Mouse (Mus musculus) adrenal gland, postnatal 4 days (tissue): ENCODE measurements around the gene Ddx23. TPM values are rescaled to one million over a fixed set of nuclear protein-coding genes. Genes with fewer than 3 reads are reported as not detected.
A peak's percentile ranks its signal among the peaks of the same experiment; 100 is the strongest.

Experiments
- DNase-seq, 2 experiments: peaks; one replicate each; pipeline ENCODE4 v3.0.0; 2021 to 2022; ENCODE audit warnings: low spot score in 2 of 2, mixed read lengths in 2 of 2
- total RNA-seq, 2 experiments: library from RNA; stranded (reverse); gene quantifications; 2 replicates each; pipeline ENCODE4 v1.2.3; 2021

The Ddx23 gene
- total RNA-seq, 2 experiments from 2014 or later: 76.4 to 85.9 TPM

- no peak for DNase-seq
Measured at GRCm38 (mm10) chr15:98633822-98634470, 28.7 kb downstream of the Ddx23 start.

GRCm38 (mm10) chr15:98632921-98633320 is 29.8 kb downstream of the Ddx23 start:
- no peak for DNase-seq

GRCm38 (mm10) chr15:98632107-98632744 is 30.5 kb downstream of the Ddx23 start:
- peak in 1 of 2 experiments; percentile 45 for DNase-seq

- peak; percentile 54 to 57 for DNase-seq
Measured at GRCm38 (mm10) chr15:98631493-98631892, 31.2 kb downstream of the Ddx23 start.

GRCm38 (mm10) chr15:98630540-98630939 is 32.2 kb downstream of the Ddx23 start, which contains the start of gene Cacnb3:
Gene Cacnb3, plus strand, starts transcription at chr15:98630840.
- no peak for DNase-seq

- DNase-seq: no peak
Measured at GRCm38 (mm10) chr15:98629464-98629863, 33.2 kb downstream of the Ddx23 start.

GRCm38 (mm10) chr15:98628589-98629254 is 34.0 kb downstream of the Ddx23 start:
- DNase-seq: no peak

- no peak for DNase-seq
Measured at GRCm38 (mm10) chr15:98626487-98627212, 36.0 kb downstream of the Ddx23 start.

- DNase-seq: no peak
Measured at GRCm38 (mm10) chr15:98626078-98626477, 36.6 kb downstream of the Ddx23 start.

GRCm38 (mm10) chr15:98623361-98623821 is 39.3 kb downstream of the Ddx23 start:
- DNase-seq: no peak

GRCm38 (mm10) chr15:98622721-98623120 is 40.0 kb downstream of the Ddx23 start:
- no peak for DNase-seq

GRCm38 (mm10) chr15:98622199-98622598 is 40.5 kb downstream of the Ddx23 start:
- no peak for DNase-seq

GRCm38 (mm10) chr15:98617176-98617537 is 45.5 kb downstream of the Ddx23 start:
- DNase-seq: peak; percentile 54 to 75

- no peak for DNase-seq
Measured at GRCm38 (mm10) chr15:98616362-98617175, 46.1 kb downstream of the Ddx23 start.

- DNase-seq: no peak
Measured at GRCm38 (mm10) chr15:98615751-98616150, 46.9 kb downstream of the Ddx23 start.

- DNase-seq: no peak
Measured at GRCm38 (mm10) chr15:98614971-98615370, 47.7 kb downstream of the Ddx23 start.

GRCm38 (mm10) chr15:98614551-98614950 is 48.1 kb downstream of the Ddx23 start:
- no peak for DNase-seq

- no peak for DNase-seq
Measured at GRCm38 (mm10) chr15:98612229-98612628, 50.5 kb downstream of the Ddx23 start.

GRCm38 (mm10) chr15:98610131-98610633 is 52.5 kb downstream of the Ddx23 start:
- no peak for DNase-seq

- DNase-seq: peak; percentile 48 to 72
Measured at GRCm38 (mm10) chr15:98609331-98610130, 53.2 kb downstream of the Ddx23 start, which contains the start of gene Adcy6. Gene Adcy6, minus strand, starts transcription at chr15:98610076.
